Mouse (Mus musculus): ENCODE measurements at regions not wholly inside any gene's neighbourhood (a gene's known extent, or its start where the extent isn't known, plus 50 kb on each side); places are given as distances from the start of the nearest gene placed in this dataset.

DNA sequence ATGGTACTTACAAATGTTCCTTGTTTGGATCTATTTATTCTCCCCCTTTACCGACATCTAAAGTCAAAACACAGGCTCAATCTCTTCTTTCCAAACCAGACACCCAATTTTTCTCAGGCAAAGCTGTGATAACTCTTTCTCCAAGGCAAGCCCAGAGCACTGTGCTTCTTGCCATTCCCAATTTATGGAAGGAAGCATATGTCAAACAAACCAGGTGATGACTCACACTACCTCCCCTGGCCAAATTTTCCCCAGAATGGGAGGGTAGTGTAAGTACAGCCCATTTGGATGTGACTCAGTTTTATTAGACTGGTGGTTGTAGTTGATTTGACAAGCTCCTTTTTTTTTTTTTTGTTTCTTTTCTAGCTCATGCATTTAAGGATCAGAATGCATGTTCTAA is 313.0 kb downstream of the Tex13c3 start:
- TF ChIP-seq CTCF (IDR thresholded peaks at IDR 0.05; ENCODE audit: borderline replicate concordance, insufficient read depth, low read depth, low read length), result no peak
- TF ChIP-seq POLR2A (IDR thresholded peaks at IDR 0.05; ENCODE audit: borderline replicate concordance, insufficient read depth, low read length), result no peak

All from cerebellum, adult 2 months (tissue).